Mouse (Mus musculus) inflammation-experienced regulatory T-cells, adult 6 months (primary cell): Measurements from ENCODE around the gene Etl4. TPM values are rescaled to one million over a fixed set of nuclear protein-coding genes. Genes with fewer than 3 reads are reported as not detected.

Experiments
- ATAC-seq: one replicate; pipeline ENCODE4 v1.8.0; 2017
- polyA plus RNA-seq, 3 experiments: library from polyadenylated mRNA; unstranded; fragments of 100-300 nt; shearing (Covaris generic); gene quantifications; one replicate each; pipeline ENCODE4 v1.2.1; 2017

The Etl4 gene
- polyA plus RNA-seq, 3 experiments from 2014 or later = 0.40 TPM; not detected in 2

- no peak for ATAC-seq
These were observed 673.5 kb downstream of the Etl4 start for GRCm38 (mm10) chr2:20583032-20583431.

- ATAC-seq = no peak
These were observed 674.1 kb downstream of the Etl4 start for GRCm38 (mm10) chr2:20583562-20584153.

GRCm38 (mm10) chr2:20587913-20588312 is 678.3 kb downstream of the Etl4 start:
- ATAC-seq = no peak

- no peak for ATAC-seq
These were observed 679.1 kb downstream of the Etl4 start for GRCm38 (mm10) chr2:20588631-20589030.

- no peak for ATAC-seq
These were observed 684.5 kb downstream of the Etl4 start for GRCm38 (mm10) chr2:20594129-20594528.

- no peak for ATAC-seq
These were observed 685.4 kb downstream of the Etl4 start for GRCm38 (mm10) chr2:20595000-20595399.

- no peak for ATAC-seq
These were observed 687.0 kb downstream of the Etl4 start for GRCm38 (mm10) chr2:20596558-20596957.

- no peak for ATAC-seq
These were observed 687.6 kb downstream of the Etl4 start for GRCm38 (mm10) chr2:20597193-20597592.

- ATAC-seq = no peak
These were observed 693.1 kb downstream of the Etl4 start for GRCm38 (mm10) chr2:20602656-20603055.

- ATAC-seq = no peak
These were observed 694.0 kb downstream of the Etl4 start for GRCm38 (mm10) chr2:20603536-20603935.

- ATAC-seq = no peak
These were observed 694.4 kb downstream of the Etl4 start for GRCm38 (mm10) chr2:20603991-20604390.

GRCm38 (mm10) chr2:20609203-20609602 is 699.6 kb downstream of the Etl4 start:
- ATAC-seq = no peak

- no peak for ATAC-seq
These were observed 706.4 kb downstream of the Etl4 start for GRCm38 (mm10) chr2:20615948-20616347.

- no peak for ATAC-seq
These were observed 708.8 kb downstream of the Etl4 start for GRCm38 (mm10) chr2:20618396-20618795.

GRCm38 (mm10) chr2:20619881-20620280 is 710.3 kb downstream of the Etl4 start:
- ATAC-seq = no peak

- no peak for ATAC-seq
These were observed 719.7 kb downstream of the Etl4 start for GRCm38 (mm10) chr2:20629156-20629712.

- no peak for ATAC-seq
These were observed 729.0 kb downstream of the Etl4 start for GRCm38 (mm10) chr2:20638604-20639003.

GRCm38 (mm10) chr2:20639721-20640120 is 730.1 kb downstream of the Etl4 start:
- no peak for ATAC-seq

- ATAC-seq = no peak
These were observed 733.2 kb downstream of the Etl4 start for GRCm38 (mm10) chr2:20642818-20643217.

GRCm38 (mm10) chr2:20649817-20650216 is 740.2 kb downstream of the Etl4 start:
- ATAC-seq = no peak

- no peak for ATAC-seq
These were observed 743.5 kb downstream of the Etl4 start for GRCm38 (mm10) chr2:20653116-20653515.

GRCm38 (mm10) chr2:20654058-20654457 is 744.5 kb downstream of the Etl4 start:
- ATAC-seq = no peak

- ATAC-seq = no peak
These were observed 745.2 kb downstream of the Etl4 start for GRCm38 (mm10) chr2:20654598-20655340.

GRCm38 (mm10) chr2:20655341-20655612 is 745.7 kb downstream of the Etl4 start:
- ATAC-seq = no peak
